ENCODE assay signal across 27 mouse cellular contexts in the genomic region with DNA sequence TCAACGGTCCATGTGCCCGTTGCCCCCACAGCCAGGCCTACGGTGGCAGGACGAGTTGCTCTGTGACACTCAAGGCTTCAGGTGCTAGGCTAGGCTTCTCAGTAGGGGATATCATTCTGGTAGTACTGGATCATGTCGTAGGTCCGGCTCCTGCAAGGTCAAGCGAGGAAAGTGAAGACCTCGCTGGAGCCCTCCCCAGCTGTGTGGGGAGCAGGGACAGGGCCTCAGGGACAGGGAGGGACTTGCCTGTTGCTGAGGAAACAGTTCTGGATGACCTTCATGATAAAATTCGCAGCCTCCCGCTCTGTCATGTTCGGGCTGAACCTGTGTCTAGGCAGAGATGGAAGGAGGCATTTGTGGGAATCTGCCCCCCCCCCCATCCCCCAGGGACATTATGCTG. TPM values are rescaled to one million over a fixed set of nuclear protein-coding genes. Genes with fewer than 3 reads are reported as not detected.
DNase-seq lines count a peak whose midpoint lies in the region; ATAC-seq and TF ChIP-seq lines count a peak whose summit lies in the region.
"Had no signal": no experiment of that assay in that cellular context is flagged by ENCODE, and none has a peak within 500 bp of the region (broad histone marks: within the 10 kb centered on the region; RNA-seq: fewer than 3 reads in every experiment).

No protein-coding gene starts in this region.

- peaks cover 54% of the 10 kb centered on the region for H3K36me3 ChIP-seq in kidney, embryonic 16.5 days (ENCODE audit: insufficient read depth, low read length)

- TF ChIP-seq CTCF in layer of hippocampus, adult 2 months (conservative IDR thresholded peaks at IDR 0.05) = no peak

- DNase-seq in layer of hippocampus, adult 2 months (ENCODE audit: low spot score in 2 of 2) = no peak
- DNase-seq in layer of hippocampus, postnatal 14 days (ENCODE audit: low spot score in 2 of 2) = no peak
- DNase-seq in ovary, postnatal 36 days (ENCODE audit: low spot score) = peak; percentile 38
- DNase-seq in ovary, postnatal 10 days (ENCODE audit: low spot score) = no peak
- peak; percentile 53 for DNase-seq in adrenal gland, postnatal 10 days
- peak; percentile 49 to 54 for DNase-seq in adrenal gland, postnatal 36 days
- no peak for DNase-seq in heart, postnatal 25 days (ENCODE audit: low spot score)
- DNase-seq: B cell, adult 2 months; cerebellum, adult 18-20 months; cerebellum, adult 9-10 months; cerebellum, postnatal 14 days; forebrain, postnatal 0 days; gastrocnemius, adult 2 months; gastrocnemius, postnatal 14 days; heart, adult 11 months; heart, postnatal 36 days had no signal

- H3K9ac ChIP-seq in kidney, embryonic 16.5 days (replicated peaks; ENCODE audit: low read length) = no peak overlapping the region
- H3K9ac ChIP-seq: embryonic facial prominence, embryonic 12.5 days; embryonic facial prominence, embryonic 15.5 days; forebrain, postnatal 0 days; hindbrain, embryonic 13.5 days; intestine, embryonic 15.5 days had no signal

- H3K27me3 ChIP-seq in kidney, embryonic 16.5 days (ENCODE audit: insufficient read depth, low read length) = peaks cover 22% of the 10 kb centered on the region
- H3K27me3 ChIP-seq: CH12.LX had no signal

- peaks cover 17% of the 10 kb centered on the region for H3K4me1 ChIP-seq in kidney, embryonic 16.5 days (ENCODE audit: insufficient read depth, low read length)

- no peaks in the 10 kb centered on the region for H3K9me3 ChIP-seq in kidney, embryonic 16.5 days (ENCODE audit: low read length)
- H3K9me3 ChIP-seq: embryonic facial prominence, embryonic 12.5 days; embryonic facial prominence, embryonic 15.5 days; G1E; hindbrain, embryonic 10.5 days; hindbrain, embryonic 13.5 days; intestine, embryonic 15.5 days had no signal

- peak overlapping the region; percentile 53; the same call in 1 of the 2 replicates for H3K27ac ChIP-seq in layer of hippocampus, adult 2 months
- H3K27ac ChIP-seq in kidney, embryonic 16.5 days (ENCODE audit: low read length) = no peak overlapping the region
- H3K27ac ChIP-seq: embryonic facial prominence, embryonic 12.5 days; embryonic facial prominence, embryonic 15.5 days; gastrocnemius, adult 2 months; hindbrain, embryonic 10.5 days; hindbrain, embryonic 13.5 days; intestine, embryonic 15.5 days had no signal

- 89% methylated on average over 11 of the region's 11 CpGs for WGBS in kidney, embryonic 16.5 days

- H3K4me3 ChIP-seq in layer of hippocampus, adult 2 months = no peak overlapping the region
- no peak overlapping the region for H3K4me3 ChIP-seq in kidney, embryonic 16.5 days (ENCODE audit: low read length)
- H3K4me3 ChIP-seq: embryonic facial prominence, embryonic 12.5 days; embryonic facial prominence, embryonic 15.5 days; gastrocnemius, adult 2 months; hindbrain, embryonic 10.5 days; hindbrain, embryonic 13.5 days; intestine, embryonic 15.5 days had no signal

- intact Hi-C loops in heart, postnatal 25 days (cut with DNase I) = no loop called here

- ATAC-seq in kidney, embryonic 16.5 days (ENCODE audit: low FRiP score, low TSS enrichment) = no peak
- ATAC-seq: forebrain, embryonic 14.5 days; forebrain, postnatal 0 days; hindbrain, embryonic 16.5 days; intestine, embryonic 15.5 days had no signal

- H3K4me2 ChIP-seq in kidney, embryonic 16.5 days (replicated peaks; ENCODE audit: low read depth, low read length) = no peak overlapping the region
- H3K4me2 ChIP-seq: embryonic facial prominence, embryonic 12.5 days; embryonic facial prominence, embryonic 15.5 days; heart, embryonic 11.5 days; hindbrain, embryonic 13.5 days; intestine, embryonic 15.5 days had no signal

RNA-seq across cellular contexts. Expression of gene Tmem191c, which starts 4.6 kb away (rescaled TPM):
- total RNA-seq in layer of hippocampus, adult 2 months (2021) = 100 to 1,000 TPM in 1 of 2 experiments, 10 to 100 TPM in 1; 98.5 to 116 TPM
- total RNA-seq in layer of hippocampus, postnatal 14 days (2021) = 100 to 1,000 TPM in 1 of 2 experiments, 10 to 100 TPM in 1; 86.7 to 100 TPM
- total RNA-seq in adrenal gland, postnatal 10 days (2021) = 10 to 100 TPM in 1 of 2 experiments, 1 to 10 TPM in 1; 6.2 to 11.9 TPM
- 1 to 10 TPM; 8.6 to 9.3 TPM for total RNA-seq in adrenal gland, postnatal 36 days (2021)
- polyA plus RNA-seq in kidney, embryonic 16.5 days (2015; fragmentation: Nextera tagmentation; extraction: Ambion mirVana) = 19.2 and 19.4 TPM in 2 replicates
- total RNA-seq in heart, postnatal 25 days (2021) = 1 to 10 TPM; 2.0 to 2.7 TPM

RNA-seq across cellular contexts. Expression of gene Hic2, which starts 47.1 kb away (rescaled TPM):
- total RNA-seq in layer of hippocampus, adult 2 months (2021) = 1 to 10 TPM; 5.2 to 5.5 TPM
- total RNA-seq in layer of hippocampus, postnatal 14 days (2021) = 1 to 10 TPM; 4.3 to 4.4 TPM
- 1 to 10 TPM; 3.2 to 3.3 TPM for total RNA-seq in adrenal gland, postnatal 10 days (2021)
- 1 to 10 TPM; 2.9 to 3.1 TPM for total RNA-seq in adrenal gland, postnatal 36 days (2021)
- polyA plus RNA-seq in kidney, embryonic 16.5 days (2015; fragmentation: Nextera tagmentation; extraction: Ambion mirVana) = 4.9 and 5.4 TPM in 2 replicates
- 1 to 10 TPM; 2.0 to 2.2 TPM for total RNA-seq in heart, postnatal 25 days (2021)

RNA-seq across cellular contexts. Expression of gene Serpind1, which starts 50.7 kb away (rescaled TPM):
- 1 to 10 TPM in 1 of 2 experiments, under 1 TPM in 1; 0.79 to 1.4 TPM for total RNA-seq in layer of hippocampus, adult 2 months (2021)
- under 1 TPM; 0.60 to 0.92 TPM for total RNA-seq in layer of hippocampus, postnatal 14 days (2021)
- 100 to 1,000 TPM in 1 of 2 experiments, 10 to 100 TPM in 1; 50.5 to 111 TPM for total RNA-seq in adrenal gland, postnatal 10 days (2021)
- total RNA-seq in adrenal gland, postnatal 36 days (2021) = under 1 TPM; 0.40 to 0.63 TPM
- polyA plus RNA-seq in kidney, embryonic 16.5 days (2015; fragmentation: Nextera tagmentation; extraction: Ambion mirVana) = 0.69 and 0.89 TPM in 2 replicates
- 1 to 10 TPM; 2.0 TPM for total RNA-seq in heart, postnatal 25 days (2021)
- polyA plus RNA-seq: G1E had no signal

Comparison
In these comparisons a context has a peak if more than half of its experiments do, and no peak if none do; other contexts are left out.
1. DNase-seq: peak in ovary, postnatal 36 days (single experiment), adrenal gland, postnatal 10 days (single experiment) and adrenal gland, postnatal 36 days (2 of 2); none in layer of hippocampus, adult 2 months (0 of 2), layer of hippocampus, postnatal 14 days (0 of 2), ovary, postnatal 10 days (single experiment) and heart, postnatal 25 days (single experiment).
2. RNA of gene Serpind1, which starts 50.7 kb away (total RNA-seq): 50.5 to 111 TPM in adrenal gland, postnatal 10 days; 2.0 TPM in heart, postnatal 25 days, 0.79 to 1.4 TPM in layer of hippocampus, adult 2 months, 0.60 to 0.92 TPM in layer of hippocampus, postnatal 14 days and 0.40 to 0.63 TPM in adrenal gland, postnatal 36 days; every median in the first group is over 10 times any median in the second.
3. RNA of gene Tmem191c, which starts 4.6 kb away (total RNA-seq): 98.5 to 116 TPM in layer of hippocampus, adult 2 months and 86.7 to 100 TPM in layer of hippocampus, postnatal 14 days; 6.2 to 11.9 TPM in adrenal gland, postnatal 10 days, 8.6 to 9.3 TPM in adrenal gland, postnatal 36 days and 2.0 to 2.7 TPM in heart, postnatal 25 days; every median in the first group is over 4 times any median in the second.